Mouse (Mus musculus): Measurements from ENCODE around the gene Glp2r.

DNA sequence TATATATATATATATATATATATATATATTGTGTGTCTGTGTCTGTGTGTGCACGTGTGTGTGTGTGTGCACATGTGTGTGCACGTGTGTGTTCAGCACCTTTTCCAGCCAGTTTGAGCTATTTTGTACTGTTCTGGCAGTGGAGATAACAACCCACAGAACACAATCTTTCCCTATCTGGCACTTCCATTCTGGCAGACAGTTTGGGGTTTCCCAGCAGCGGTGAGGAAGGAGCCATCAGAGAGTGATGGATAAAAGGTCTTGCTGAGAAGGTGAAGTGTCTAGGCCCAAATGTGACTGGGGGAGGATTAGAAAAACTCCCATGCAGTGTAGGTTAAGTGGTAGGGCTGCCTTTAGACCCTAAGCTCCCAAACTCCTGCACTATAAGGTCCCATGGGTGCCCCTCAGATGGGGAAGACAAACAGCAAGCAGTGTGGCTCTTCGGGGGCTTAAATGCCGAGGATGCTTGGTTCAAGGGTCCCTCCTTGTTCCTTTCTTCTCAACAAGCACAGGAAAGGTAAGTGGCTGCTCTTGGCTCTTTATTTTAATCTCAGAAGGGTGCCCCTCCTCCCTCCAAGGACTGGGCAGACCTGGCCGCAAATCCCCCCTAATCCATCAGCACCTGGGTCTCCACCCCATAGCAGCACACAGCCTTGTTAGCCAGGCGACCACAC is 76.1 kb downstream of the Glp2r start, which contains the start of gene Rcvrn:
- no peak for TF ChIP-seq CTCF (IDR thresholded peaks at IDR 0.05; ENCODE audit: borderline replicate concordance, insufficient read depth, low read depth, low read length)
- no peak for TF ChIP-seq POLR2A (IDR thresholded peaks at IDR 0.05; ENCODE audit: borderline replicate concordance, insufficient read depth, low read length)
